Mouse (Mus musculus): Measurements from ENCODE around the gene Rin2. TPM values are rescaled to one million over a fixed set of nuclear protein-coding genes. Genes with fewer than 3 reads are reported as not detected.

Rin2 gene
- total RNA-seq, 2 experiments from 2014 or later = 33.4 to 34.7 TPM

DNA sequence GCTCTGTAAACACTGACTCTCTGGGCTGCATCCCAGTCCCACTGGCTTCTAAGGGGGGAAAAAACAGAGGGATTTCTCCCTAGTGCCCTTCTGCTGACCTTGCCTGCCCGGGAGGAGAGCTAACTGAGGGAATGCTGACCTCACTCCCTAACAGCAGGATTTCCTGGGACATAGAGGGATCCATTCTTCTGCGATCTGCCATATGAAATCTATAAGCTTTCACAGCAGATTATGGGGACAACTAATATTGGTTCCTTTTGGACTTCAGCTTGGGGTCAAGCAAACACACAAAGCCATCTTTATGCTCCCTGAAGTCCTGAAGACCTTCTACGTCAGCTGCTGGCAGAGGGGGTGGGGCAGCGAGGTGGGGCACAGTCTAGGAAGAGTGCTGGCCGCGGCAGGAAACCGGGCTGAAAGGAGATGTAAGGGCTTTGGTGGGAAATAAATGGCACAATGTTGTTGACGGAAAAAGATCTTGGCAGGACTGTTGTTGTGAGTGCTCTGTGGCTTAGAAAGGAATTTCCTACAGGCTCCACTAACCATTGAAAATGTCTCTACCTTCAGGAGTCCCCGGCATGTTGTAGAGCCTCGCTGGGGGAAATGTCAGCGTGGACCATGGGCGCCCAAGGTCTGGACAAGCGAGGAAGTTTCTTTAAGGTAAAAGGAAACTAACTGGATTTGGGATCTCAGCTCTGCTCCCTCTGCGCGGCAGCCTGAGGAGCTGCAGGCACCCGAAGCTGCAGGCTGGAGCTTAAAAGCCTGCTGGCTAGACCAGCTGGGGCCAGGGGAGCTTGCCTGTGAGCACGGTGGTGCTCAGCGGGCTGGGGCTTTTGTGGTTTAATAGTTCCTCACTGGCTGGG, 111.0 kb downstream of the Rin2 start:
- no peak for DNase-seq (ENCODE audit: low spot score in 2 of 2)

DNA sequence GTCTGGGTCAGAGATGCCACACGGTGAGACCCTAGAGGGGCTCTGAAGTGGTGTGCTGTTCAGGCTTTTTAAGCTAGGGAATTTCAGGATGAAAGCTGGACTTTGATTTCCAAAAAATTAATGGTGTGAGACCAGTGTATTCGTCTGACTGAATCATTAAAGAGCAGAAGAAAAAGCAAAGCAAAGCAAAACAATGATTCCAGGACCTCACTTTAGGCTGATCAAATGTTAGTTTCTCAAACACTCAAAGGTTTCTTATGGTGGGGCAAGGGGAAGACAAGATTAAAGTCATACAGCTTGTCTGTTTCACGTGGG, 111.6 kb downstream of the Rin2 start:
- no peak for DNase-seq (ENCODE audit: low spot score in 2 of 2)

DNA sequence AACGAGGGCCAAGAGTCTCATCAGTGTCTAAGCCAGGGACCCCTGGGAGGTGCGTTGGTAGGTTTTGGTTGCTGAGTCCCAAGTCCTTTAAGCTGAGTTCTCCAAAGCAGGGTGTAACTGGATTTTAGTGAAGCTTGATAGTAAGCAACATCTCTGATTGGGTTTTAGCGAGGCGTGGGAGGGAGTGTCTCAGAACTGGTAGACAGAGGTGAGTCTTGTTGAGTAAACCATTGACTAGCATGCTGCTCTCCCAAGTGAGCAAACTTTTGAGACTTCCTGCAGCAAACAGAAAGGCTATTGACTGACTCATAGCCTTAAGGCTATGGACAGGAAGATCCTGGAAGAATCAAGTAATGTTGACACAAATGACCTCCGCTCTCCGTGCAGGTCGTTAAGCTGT, 112.5 kb downstream of the Rin2 start:
- no peak for DNase-seq (ENCODE audit: low spot score in 2 of 2)

DNA sequence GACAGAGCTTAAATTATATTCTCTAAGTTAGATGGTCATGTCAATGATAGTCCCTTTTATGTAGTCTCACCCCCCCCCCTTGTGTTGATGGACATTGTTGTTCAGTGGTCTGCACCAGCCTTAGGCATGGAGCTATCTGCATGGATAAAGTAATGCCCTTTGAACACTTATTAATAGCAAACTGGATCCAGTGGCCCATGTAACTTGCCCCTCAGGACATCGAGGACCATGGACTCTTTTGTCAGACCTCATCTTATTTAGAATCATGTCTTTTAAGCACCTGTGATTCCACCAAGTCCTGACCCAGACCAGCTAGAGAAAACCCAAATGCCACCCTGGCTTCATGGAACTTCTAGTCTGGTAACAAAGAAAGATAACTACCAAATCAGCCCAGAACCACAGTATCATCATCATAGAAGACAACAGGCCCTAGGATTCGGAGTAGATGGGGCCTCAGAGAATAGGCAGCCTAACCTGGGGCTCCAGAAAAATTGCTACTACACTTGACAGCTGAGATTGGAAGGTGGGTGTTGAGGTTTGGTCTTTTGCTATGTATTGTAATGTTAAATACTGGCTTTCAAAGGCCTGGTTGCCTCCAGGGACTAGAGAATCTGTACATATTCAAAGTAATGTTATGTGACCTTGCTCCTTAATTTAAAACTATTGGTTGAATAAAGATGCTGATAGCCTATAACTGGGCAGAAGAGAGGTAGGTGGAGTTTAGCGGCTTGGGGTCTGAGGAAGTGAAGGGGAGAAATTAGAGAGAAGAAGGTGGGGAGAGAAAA, 113.7 kb downstream of the Rin2 start:
- no peak for DNase-seq (ENCODE audit: low spot score in 2 of 2)

DNA sequence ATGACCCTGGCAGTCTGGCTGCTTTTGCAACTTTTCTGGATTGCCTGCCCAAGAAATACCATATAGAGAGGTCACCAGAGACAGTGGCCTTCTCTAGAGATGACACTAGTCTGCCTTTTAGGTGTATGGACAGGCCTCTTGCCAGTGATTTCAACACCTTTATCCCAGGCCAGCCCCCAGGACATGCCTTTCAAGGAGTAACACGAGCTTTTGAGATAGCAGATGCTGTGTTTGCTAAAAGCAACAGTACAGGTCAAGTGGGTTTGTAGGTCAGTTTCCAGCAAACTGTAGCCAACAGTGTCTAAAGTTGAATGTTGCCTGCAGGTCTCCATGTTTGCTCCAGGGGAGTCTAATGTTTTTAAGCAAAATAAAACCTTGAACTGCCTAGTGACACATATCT, 118.7 kb downstream of the Rin2 start:
- DNase-seq (ENCODE audit: low spot score in 2 of 2) = no peak

DNA sequence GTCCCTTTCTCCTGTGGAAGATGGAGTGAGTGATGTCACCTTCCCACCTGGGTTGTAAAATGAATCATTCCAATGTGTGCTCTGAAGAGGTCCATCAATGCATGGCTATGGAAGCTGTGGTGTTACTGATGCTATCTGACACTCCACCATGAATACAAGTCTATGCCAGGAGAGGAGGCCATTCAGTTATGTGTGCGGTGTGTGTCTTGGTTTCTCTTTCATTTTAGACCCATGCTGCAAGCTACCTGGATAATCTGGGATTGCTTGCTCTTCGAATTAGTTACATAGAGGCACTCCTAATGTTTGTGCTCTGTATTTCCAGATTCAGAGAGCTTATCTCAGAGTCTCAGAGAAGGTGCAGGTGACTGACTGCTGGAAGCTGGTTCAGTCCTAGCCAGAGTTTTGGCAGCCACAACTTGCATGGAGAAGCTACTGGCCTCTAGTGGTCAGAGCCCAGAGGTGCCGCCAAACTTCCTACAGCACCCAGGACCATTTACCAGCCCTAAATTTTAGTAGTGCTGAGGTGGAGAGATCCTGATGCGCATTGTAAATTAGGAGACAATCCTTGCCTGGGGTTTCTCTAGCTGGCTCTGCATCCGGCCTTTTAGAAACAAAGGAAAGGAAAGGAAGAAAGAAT, 119.4 kb downstream of the Rin2 start:
- DNase-seq (ENCODE audit: low spot score in 2 of 2) = peak in 1 of 2 experiments; percentile 22

DNA sequence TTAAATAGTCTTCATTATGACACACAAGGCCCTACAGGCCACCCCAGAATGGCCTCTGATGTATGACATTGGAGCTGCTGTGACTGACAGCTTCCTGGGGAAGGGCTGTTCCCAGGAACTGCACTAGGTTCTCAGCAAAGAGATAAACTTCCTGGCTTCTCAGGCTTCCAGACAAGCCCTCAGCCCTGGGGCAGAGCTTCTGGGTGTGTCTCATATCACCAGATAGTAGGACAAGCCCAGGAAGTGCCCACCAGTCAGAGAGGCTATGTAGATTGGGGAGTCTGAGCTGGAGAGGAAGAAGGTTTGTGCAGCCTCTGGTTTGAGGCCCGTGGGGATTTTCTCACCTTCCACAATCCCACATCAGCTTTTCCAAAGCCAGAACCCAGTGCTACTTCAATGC, 122.8 kb downstream of the Rin2 start:
- DNase-seq (ENCODE audit: low spot score in 2 of 2) = no peak

DNA sequence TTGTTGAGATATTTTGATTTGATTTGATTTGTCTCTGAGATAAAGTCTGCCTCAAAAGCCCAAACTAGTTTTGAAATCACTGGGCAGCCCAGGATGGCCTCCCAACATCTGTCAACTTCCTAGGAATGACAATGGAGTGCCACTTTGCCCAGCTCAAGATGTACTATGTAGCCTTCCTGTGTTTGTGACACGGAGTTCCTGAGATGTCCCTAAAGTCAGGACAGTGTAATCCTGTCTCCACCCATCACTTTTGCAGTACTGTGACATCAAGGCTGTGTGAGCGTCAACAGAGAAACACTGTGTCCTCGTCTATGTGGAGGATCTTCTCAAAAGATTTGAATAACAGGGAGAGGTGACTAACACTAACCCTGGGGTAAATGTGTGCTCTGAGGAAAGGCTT, 123.9 kb downstream of the Rin2 start:
- no peak for DNase-seq (ENCODE audit: low spot score in 2 of 2)

DNA sequence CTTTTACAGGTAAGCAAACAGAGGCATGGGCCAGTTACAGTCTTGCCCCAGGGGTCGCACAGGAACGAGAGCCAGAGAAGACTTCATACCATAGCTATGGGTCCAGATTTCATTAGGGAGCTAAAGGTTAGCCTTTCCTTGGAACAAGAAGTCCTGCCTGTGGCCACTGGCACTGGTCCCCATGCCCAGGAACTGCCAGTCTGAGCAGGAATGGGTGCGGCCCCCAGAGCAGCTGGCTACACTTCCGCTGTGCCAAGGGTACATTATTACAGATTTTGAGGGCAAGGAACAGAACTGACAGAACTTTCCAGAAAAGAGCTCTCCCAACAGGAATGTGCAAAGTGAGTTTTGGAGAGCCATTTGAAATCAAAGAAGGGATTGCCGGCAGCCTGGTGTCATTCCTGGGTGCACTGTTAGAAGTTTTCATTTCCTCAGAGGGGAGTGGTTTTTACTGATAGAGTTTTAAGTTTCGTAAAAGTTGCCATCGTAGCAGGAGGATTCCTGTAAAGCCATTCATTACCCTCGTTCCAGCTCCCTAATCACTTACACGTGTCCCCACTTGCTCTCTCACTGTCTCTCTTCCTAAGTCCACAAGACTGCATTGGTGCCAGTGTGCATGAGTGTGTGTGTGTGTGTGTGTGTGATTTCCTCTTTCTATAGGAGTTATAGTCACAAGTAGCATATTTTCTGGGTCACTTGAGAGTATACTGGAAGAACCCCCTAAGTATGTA, 126.5 kb downstream of the Rin2 start:
- no peak for DNase-seq (ENCODE audit: low spot score in 2 of 2)

DNA sequence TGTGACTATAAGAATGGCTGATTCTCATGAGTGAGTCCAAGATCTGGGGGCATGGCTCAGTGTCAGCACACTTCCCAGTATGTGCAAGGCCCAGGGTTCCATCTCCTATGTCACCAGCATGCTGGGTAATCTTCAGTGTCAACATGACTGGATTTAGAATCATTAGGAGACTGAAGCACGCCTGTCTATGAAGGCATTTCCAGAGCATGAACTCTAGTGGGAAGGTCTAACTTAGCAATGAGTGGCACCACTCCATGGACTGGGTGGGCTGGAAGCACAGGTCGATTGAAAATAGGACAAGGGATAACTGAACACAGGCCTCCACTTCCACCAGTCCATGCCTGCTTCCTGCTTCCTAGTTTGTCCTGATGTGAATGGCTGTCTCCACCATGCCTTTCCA, 127.6 kb downstream of the Rin2 start:
- DNase-seq (ENCODE audit: low spot score in 2 of 2) = no peak

DNA sequence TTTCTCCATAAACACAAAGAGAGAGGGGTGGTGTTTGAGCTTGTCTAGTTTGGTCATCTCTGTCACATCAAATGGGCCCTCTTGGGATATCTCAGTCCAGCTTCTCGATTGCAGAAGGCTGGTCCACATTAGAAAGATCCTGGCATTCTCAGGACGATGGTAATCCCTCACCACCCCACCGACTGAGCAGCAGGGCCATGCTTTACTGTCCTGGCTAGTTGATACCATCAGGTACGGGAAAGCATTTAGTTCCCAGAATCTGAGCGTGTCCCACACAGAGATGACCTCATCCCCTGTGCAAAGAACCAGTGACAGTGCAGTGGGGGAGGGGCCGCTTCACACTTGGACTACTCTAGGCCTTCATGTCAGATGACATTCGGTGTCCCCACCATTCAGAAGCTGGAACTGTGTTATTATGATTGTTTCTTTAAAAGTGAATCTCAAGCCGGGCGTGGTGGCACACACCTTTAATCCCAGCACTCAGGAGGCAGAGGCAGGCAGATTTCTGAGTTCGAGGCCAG, 128.9 kb downstream of the Rin2 start:
- DNase-seq (ENCODE audit: low spot score in 2 of 2) = no peak

DNA sequence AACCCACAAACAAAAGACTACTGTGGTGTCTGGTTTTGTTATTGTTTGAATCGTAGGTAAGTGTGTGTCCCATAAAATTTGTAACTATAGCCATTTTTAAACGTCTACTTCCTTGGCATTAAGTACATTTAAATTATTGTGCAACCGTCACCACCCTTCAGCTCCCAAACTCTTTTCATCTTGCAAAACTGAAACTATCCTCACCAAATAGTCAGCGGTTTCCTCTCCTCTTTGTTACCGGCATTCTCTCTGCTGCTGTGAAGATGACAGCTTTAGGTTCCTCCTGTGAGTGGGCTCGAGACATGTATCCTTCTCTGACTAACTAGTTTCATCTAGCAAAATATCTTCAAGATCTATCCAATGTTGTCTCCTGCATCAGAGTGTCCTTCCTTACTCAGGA, 129.5 kb downstream of the Rin2 start:
- no peak for DNase-seq (ENCODE audit: low spot score in 2 of 2)

DNA sequence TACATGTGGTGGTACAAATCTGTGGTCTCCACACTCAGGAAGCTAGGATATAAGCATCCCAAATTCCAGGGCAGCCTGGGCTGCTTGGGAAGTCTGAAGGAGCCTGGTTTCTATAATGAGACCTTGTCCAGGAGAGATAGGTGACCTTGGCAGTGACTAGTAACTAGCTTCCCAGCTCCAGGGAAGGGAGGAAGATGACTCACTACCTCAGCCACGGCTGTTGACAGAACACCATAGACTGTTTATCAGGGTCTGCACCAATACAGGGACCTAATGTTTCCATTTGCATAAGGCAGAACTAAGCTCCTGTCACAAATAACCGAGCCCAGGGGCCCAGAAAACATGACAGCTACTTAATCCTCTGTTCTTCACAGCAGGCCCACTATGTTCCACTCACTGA, 132.3 kb downstream of the Rin2 start:
- DNase-seq (ENCODE audit: low spot score in 2 of 2) = no peak

DNA sequence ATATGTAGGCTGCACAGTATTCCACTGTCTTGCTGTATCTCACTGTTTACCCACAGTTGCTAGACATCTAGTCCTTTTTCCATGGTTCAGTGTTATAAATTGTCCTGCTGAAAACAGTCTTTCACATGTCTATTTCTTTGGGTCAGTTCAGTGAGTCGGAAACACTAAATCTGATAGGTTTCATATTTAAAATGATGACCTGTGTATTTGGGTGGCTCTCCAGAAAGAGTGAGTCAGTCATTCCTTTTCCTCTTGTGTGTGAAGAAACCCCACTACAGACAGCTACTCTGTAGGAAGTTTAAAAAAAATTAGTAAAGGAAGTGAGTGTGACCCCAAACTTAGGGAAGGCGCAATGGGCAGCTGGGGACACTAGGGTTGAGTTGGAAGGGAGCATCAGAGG, 133.2 kb downstream of the Rin2 start:
- no peak for DNase-seq (ENCODE audit: low spot score in 2 of 2)

DNA sequence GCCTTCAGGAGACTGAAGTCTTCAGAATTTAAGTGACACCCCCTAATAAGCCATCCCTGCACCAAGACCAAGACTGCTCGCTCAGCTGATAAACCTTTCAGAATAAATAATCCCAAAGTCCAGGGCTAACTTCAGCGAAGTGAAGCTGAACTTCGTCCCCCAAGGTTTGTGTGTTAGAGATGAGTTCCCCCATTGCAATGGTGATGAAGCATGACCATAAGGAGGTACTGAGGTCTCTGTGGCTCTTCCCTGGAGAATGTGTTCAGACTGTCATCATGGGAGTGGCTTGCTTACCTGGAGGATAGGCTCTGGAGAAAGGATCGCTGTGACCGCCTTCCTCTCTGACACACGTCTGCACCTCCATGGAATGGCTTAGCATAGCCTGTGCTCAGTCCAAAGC, 133.7 kb downstream of the Rin2 start:
- no peak for DNase-seq (ENCODE audit: low spot score in 2 of 2)

DNA sequence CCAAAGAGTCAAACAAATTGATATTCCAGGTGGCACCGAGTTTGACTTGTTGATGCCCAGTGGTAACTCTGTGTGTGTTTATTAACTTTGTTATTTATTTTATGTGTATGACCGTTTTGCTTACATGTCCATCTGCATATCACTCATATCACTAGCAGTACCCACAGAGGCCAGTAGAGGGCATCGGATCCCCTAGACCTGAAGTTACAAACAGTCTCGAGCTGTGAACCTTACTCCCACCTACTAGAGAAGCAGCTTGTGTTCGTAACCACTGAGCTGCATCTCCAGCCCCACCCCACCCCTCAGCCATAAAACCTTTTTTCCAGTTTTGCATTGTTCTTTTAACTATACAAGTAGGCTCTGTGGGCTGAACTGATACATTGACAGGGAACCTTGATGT, 135.7 kb downstream of the Rin2 start:
- DNase-seq (ENCODE audit: low spot score in 2 of 2) = no peak

DNA sequence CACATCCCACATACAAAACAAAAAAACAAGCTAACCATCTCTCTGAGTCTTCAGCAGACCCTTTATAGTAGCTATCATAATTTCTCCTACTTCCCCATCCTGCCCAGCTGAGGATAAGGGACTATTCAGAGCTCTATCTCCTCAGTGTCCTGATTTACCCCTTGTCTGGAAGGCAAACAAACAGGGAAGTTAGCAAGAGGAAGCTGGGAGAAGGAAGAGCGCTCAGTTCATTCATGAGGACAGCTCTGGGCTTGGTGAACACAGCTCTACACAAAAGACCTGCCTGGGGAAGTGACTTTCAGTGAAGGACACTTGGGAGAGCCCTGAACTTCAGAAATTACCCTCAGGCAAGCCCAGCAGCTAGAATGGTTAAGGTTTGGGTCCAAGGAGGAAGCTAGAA, 137.8 kb downstream of the Rin2 start:
- no peak for DNase-seq (ENCODE audit: low spot score in 2 of 2)

DNA sequence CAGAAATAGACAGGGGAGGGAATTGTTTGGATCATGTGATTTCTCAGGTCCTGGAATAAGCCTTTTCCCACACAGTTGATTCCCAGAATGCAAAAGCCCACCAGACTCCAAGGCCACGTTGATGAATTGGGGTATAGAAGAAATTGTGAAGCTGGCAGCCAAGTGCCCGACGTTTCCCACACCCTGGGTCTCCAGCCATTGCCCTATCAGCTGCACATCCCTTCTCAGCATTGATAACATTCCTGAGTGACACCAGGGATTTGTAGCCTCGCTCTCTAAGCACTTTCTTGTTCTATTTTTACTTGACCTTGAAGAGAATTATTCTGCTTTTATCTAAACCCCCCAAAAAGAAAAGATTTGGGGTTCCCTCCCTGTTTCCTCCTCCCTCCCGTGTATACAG, 142.2 kb downstream of the Rin2 start:
- DNase-seq (ENCODE audit: low spot score in 2 of 2) = no peak

DNA sequence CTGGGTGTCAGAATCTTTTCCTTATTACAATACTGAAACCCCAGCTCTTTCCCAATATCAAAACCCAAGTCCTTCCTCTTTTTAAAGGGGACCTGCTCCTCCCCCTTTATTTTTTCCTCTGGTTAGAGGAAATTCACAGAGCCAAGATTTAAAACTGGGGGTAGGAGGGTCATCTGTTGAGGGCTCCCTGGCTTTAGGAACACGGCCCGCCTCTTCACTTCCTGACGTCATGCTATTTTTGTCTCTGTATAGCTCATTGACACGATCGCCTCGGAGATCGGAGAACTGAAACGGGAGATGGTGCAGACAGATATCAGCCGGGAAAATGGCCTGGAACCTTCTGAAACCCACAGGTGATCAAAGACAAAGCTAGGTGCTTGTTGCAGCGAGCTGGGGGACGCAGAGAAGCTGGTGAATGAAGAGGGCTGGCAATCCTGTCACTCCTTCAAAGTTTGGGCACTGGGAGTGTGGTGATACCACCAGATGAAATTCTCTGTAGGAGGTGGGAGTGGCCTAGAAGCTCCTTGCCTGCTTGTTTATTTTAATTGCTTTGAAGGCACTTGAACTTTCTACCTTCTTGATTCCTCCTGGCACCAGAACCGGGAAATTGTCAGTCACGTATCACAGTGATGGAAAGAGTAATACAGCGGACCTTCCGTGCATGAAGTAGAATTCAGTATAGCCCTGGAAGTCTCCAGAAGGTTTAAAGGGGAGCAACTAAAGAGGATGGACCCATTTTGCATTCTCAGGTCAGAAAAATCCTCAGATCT, 147.2 kb downstream of the Rin2 start:
- DNase-seq (ENCODE audit: low spot score in 2 of 2) = no peak

Measured in adrenal gland, postnatal 4 days (tissue).